Mouse (Mus musculus) natural killer cell, adult 2 months (primary cell): ENCODE measurements around the gene 4933406M09Rik.

ENCODE experiments used
- DNase-seq, 2 experiments: peaks; one replicate each; pipeline ENCODE4 v3.0.0; 2022; ENCODE audit warnings: low spot score in 2 of 2

4933406M09Rik gene

GRCm38 (mm10) chr1:134381051-134381450 is 4.7 kb upstream of the 4933406M09Rik start:
- DNase-seq: no peak

DNA sequence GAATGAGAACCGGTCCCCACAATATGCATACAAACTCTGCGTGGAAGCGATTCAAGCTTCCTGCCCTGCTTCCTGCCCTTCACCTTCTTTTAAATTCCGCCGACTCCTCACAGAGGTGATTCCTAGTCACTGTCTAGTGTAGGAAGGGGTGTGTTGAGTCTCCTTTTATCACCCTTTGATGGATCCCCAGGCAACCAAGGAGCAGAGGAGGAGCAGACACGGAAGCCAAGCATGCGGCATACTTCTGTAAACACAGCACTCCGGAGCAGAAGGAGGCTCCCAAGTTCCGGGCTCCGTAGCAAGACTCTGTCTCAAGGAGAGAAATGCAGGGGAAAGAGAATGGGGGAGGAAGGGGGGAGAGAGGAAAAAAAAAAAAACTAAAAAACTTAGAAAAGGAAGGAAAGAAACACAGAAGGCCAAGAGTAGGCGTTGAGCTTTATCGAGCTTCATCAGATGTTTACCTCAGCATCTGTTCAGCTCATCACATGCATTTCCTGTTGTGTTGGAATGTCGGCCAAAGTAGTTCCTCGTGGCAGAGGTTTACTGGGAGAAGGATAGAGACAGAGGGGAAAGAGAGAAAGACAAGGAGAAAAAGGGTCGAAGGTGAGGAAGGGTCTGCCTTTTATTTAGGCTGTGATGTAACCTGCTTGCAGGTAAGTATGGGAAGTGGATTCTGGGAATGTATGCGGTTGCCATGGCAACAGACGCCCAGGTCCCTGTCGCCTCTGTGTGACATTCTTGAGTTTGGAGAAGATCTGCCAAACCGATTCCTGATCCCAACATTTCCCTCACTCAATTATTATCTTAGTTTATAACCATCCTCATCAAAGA is 3.7 kb upstream of the 4933406M09Rik start:
- no peak for DNase-seq

DNA sequence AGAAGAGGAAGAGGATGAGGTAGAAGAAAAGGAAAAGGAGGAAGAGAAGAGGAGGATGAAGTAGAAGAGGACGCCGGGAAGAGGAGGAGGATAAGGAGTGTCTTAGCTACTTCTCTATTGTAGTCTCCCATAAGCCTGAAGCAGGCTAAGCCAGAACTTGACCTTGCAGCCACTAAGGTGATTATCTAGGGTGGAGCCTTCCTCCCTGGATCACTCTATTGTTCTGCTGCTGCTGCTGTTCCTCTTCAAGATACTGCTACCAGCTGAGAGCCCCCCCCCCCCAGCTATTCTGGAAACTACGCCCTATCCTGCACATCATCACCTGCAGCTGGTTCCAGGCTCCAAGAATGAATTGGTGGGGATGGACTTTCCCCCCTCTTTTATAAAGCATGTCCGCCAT is 1.2 kb upstream of the 4933406M09Rik start:
- DNase-seq: no peak

DNA sequence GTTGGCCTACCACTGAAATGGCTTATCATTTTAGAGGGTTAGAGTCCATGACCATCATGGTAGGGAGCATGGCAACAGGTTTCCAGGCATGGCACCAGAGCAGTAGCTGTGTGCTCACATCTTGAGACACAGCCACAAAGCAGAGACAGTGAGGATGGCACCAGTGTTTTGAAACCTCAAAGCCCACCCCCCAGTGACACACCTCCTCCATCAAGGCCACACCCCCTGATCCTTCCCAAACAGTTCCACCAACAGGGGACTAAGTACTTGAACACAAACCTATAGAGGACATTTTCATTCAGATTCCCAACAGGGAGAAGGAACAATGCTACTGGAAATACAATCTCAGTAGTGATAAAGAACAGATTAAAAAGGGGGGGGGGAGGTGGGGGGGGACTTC is 564 bp upstream of the 4933406M09Rik start:
- DNase-seq: no peak

DNA sequence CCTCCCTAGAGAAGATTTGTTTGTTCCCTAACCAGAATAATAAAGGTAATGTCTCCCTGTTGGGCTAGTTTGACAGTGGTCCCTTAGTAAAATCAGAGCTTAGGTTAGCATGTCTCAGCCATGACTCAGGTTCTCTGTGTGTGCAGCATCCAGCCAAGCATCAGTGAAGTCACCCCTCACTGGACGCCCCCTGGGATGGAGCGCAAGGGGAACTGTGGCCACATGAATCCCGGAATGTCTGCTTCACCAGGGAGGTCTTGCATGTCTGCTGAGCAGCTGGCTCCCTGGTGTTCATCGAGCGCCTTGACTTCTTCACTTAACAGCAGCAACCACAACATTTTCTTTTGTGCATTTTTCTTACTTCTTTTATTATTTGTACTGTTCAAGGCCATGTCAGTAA is 8.1 kb downstream of the 4933406M09Rik start:
- DNase-seq: no peak

- DNase-seq: no peak
Measured at GRCm38 (mm10) chr1:134398210-134398609, 12.5 kb downstream of the 4933406M09Rik start.

- no peak for DNase-seq
Measured at GRCm38 (mm10) chr1:134399735-134400134, 14.0 kb downstream of the 4933406M09Rik start.

GRCm38 (mm10) chr1:134405509-134406413 is 20.0 kb downstream of the 4933406M09Rik start, which contains the start of gene Cyb5r1:
TSS of gene Cyb5r1 (plus strand) at chr1:134405559.
- peak; percentile 27 to 54 for DNase-seq

GRCm38 (mm10) chr1:134406414-134406771 is 20.7 kb downstream of the 4933406M09Rik start:
- DNase-seq: no peak

DNA sequence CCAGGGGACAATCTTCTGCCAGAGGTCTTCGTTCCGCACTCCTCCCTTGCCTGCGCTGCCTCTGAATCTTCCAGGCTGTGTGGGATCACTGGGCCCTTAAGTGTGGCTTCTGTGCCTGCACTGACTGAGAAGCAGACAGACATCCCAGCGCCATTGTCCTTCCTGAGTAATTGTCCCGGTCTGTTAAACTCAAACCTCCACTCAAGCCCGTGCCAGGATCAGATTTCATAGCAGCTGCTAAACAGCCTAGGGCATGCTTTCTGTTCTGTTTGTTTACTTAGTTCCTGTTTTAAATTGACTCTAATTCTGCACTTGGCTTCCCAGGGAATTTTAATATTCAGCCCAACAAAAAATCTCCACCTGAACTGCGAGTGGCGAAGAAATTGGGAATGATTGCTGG is 22.3 kb downstream of the 4933406M09Rik start:
- DNase-seq: no peak

- no peak for DNase-seq
Measured at GRCm38 (mm10) chr1:134411706-134412629, 26.2 kb downstream of the 4933406M09Rik start.

GRCm38 (mm10) chr1:134414038-134414437 is 28.3 kb downstream of the 4933406M09Rik start:
- no peak for DNase-seq

DNA sequence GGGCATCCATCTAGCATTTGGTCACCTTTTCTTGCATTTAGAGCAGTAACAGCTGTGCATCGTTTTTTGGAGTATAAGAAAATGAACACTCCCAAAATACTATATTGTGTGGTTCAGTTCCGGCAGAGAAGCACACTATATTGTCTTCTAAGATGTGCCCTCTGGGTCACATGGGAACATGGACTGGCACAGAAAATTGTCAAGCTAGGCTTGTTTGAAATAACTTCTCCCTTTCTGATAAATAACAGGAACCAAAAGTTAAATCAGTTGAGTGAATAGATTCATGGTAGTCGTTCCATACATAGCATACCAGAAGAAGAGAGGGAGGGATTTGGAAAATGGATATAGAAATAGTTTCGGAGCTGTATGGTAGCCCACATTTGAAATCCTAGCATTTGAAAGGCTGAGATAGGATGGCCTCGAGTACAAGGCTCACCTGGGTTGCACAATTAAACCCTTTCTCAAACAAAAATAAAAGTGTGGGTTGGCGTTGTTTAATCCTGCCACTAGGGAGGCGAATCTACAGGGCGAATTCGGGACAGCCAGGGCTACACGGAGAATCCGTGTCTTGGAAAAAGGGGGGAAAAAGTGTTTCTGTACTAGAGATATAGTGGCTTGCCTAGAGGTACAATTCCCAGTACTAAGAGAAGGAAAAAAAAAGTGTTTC is 28.9 kb downstream of the 4933406M09Rik start:
- DNase-seq: no peak

DNA sequence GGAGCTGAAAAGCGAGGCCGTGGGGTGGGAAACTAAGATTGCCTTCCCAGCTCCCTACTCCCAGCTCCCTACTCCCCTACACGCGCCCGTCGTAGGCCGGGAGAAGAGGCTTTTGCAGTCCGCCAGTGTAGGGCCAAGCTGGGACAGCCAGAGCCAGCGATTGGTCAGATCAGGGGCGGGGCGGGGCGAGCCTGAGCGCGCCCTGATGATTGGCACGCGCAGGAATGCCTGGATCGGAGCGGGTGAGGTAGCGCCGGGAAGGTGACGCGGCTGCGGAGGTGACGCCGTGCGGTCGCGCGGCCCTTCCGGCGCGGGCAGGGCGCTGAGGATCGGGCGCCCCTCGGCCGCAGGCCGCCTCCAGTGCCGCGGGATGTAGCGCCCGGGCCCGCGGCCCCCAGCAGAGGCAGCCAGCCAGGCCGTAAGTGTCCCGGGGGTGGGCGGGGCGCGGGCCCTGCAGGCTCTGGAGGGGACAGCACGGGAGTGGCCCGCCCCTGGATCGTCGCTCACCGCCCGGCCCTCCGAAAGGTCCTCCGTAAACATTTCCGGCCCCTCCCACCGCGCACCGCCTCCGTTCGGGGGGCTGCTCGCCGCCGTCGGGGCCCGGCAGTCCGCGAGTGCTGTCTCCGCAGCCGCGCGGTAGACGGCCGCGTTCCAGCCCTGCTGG is 29.6 kb downstream of the 4933406M09Rik start, which contains the start of gene Adipor1:
Gene Adipor1, plus strand, starts transcription at position 211 of the 664 bp plus-strand sequence.
- DNase-seq: peak; percentile 89 to 90

DNA sequence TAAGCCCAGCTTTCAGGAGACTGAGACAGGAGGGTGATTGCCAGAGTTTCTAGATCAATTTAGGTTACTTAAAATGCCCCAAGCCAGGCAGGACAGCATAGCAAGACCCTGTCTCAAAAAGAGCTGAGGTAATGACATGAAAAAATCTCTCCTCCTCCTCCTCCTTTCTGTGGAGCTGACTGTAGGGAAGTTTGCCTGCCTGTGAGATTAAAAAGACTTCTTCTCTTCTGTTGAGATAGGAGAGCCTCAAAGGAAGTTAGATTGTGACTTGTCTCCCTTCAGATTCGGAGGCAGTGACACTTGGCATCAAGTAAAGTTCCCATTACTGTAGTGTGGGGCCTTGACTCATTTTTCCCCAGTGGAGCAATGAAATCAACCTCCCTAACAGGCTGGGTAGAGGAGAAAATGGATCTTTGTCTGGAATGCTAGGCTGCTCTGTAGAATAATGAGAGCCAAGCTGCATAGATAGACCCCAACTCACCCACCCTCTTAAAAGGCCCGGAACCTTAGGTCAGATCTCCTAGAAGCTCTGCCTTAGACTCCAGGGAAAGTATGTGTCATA is 32.8 kb downstream of the 4933406M09Rik start:
- no peak for DNase-seq

DNA sequence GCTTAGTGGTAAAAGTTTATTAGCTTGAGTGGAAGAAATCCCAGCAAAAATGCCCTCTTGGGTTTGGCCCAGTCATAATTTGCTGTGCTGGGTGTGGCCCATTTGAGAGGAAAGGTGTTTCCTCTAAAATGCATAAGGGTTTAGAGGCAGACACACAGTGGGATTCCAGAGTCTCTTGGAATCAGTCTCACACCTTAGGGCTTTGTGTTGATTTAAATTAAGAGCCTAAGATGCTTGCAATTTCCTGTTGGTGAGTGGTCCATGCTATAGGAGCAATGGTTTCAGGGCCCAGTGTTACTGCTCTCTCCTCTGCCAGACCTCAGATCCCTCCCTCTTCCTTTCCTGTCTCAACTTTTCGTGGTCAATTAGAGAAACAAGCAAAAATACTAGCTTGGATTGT is 33.4 kb downstream of the 4933406M09Rik start:
- DNase-seq: no peak

DNA sequence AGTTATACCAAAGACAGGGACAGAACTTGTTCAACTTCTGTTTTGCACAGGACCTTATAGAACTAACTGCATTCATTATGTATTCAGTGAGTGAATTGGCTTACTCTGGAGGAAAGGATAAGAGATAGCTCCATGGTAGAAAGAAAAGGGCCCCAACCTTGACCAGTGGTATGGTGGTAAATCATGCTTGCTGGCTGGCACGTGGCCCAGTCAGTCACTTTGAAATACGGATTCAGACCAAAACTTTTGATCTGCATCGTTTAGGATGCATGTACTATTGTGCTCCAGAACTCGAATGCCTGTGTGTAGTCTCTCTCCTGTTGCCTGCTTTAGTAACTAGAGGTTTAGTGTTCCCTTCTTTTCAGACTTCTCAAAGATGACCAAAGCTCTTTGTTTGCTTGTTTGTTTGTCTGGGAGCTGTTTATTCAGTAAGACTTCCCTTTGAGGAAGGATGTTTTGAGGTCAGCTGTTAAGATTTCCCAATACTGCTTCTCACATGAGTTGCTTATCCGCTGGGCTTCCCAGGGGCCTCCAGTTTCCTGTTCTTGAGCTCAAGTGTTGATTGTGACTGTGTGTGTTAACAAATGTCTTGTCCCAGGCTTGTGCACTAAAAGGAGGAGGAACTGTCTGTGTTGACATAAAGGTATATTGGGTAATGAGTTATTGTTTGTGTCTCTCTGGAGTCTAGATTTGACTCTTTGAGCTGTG is 34.2 kb downstream of the 4933406M09Rik start:
- no peak for DNase-seq

- no peak for DNase-seq
Measured at GRCm38 (mm10) chr1:134423911-134424310, 38.2 kb downstream of the 4933406M09Rik start.

- no peak for DNase-seq
Measured at GRCm38 (mm10) chr1:134426289-134426688, 40.5 kb downstream of the 4933406M09Rik start.
